Mouse (Mus musculus) hindbrain, embryonic 15.5 days (tissue): ENCODE data around the gene Map2k2. TPM values are rescaled to one million over a fixed set of nuclear protein-coding genes. Genes with fewer than 3 reads are reported as not detected.

Experiments
- ATAC-seq: fragments of 200-750 bp; cut with Nextera tagmentation; 2 replicates; pipeline ENCODE4 v1.8.0; 2017; ENCODE audit warnings: low read depth, moderate number of reproducible peaks, moderate TSS enrichment; ENCODE audit not compliant: low FRiP score
- H3K27ac ChIP-seq: fragments of 300-500 bp; sonication (generic); replicated peaks from 2 replicates; pipeline ENCODE4 v1.5.1; 2015; ENCODE audit warnings: mild to moderate bottlenecking, inconsistent platforms
- H3K27me3 ChIP-seq: fragments of 300-500 bp; sonication (generic); 2 replicates; pipeline ENCODE4 v1.6.1; 2015; ENCODE audit warnings: control low read depth, inconsistent platforms
- H3K36me3 ChIP-seq: fragments of 300-500 bp; sonication (generic); 2 replicates; pipeline ENCODE4 v1.6.1; 2015; ENCODE audit warnings: control low read depth, inconsistent platforms
- H3K4me1 ChIP-seq: fragments of 300-500 bp; sonication (generic); replicated peaks from 2 replicates; pipeline ENCODE4 v1.6.1; 2015; ENCODE audit warnings: control low read depth, inconsistent platforms
- H3K4me2 ChIP-seq: fragments of 300-500 bp; sonication (generic); 2 replicates; pipeline ENCODE4 v1.6.1; 2015; ENCODE audit warnings: moderate library complexity, mild to moderate bottlenecking, inconsistent platforms
- H3K4me3 ChIP-seq: fragments of 300-500 bp; sonication (generic); 2 replicates; pipeline ENCODE4 v1.5.1; 2015; ENCODE audit warnings: mild to moderate bottlenecking, inconsistent platforms
- H3K9ac ChIP-seq: fragments of 300-500 bp; sonication (generic); 2 replicates; pipeline ENCODE4 v1.6.1; 2015; ENCODE audit warnings: inconsistent platforms
- H3K9me3 ChIP-seq: fragments of 300-500 bp; sonication (generic); 2 replicates; pipeline ENCODE4 v1.6.1; 2016; ENCODE audit warnings: control low read depth, inconsistent platforms
- WGBS: fragments of 180-500 bp; shearing (Covaris S2); methylation state at CpG from one replicate; pipeline ENCODE4 v1.1.7; 2015; 5-methylcytosine and 5-hydroxymethylcytosine counted together
- polyA plus RNA-seq: library from polyadenylated mRNA; unstranded; fragments of >200 nt; fragmentation: Nextera tagmentation; extraction: Ambion mirVana; gene quantifications from 2 replicates; pipeline ENCODE4 v1.2.1, GENCODE M21; 2015

Gene Map2k2
- polyA plus RNA-seq, 1 experiment from 2014 or later = 259 TPM

GRCm38 (mm10) chr10:81120650-81121049 lies 14.9 kb downstream of the Map2k2 start:
- no peak overlapping the region for H3K27ac ChIP-seq
- peaks cover 75% of the 10 kb centered on the region for H3K36me3 ChIP-seq
- H3K9me3 ChIP-seq = no peaks in the 10 kb centered on the region
- no peak overlapping the region for H3K4me2 ChIP-seq
- 82% methylated on average over 7 of the region's 7 CpGs for WGBS
- ATAC-seq = no peak
- no peak overlapping the region for H3K9ac ChIP-seq
- H3K4me3 ChIP-seq = no peak overlapping the region
- no peaks in the 10 kb centered on the region for H3K27me3 ChIP-seq
- no peaks in the 10 kb centered on the region for H3K4me1 ChIP-seq

DNA sequence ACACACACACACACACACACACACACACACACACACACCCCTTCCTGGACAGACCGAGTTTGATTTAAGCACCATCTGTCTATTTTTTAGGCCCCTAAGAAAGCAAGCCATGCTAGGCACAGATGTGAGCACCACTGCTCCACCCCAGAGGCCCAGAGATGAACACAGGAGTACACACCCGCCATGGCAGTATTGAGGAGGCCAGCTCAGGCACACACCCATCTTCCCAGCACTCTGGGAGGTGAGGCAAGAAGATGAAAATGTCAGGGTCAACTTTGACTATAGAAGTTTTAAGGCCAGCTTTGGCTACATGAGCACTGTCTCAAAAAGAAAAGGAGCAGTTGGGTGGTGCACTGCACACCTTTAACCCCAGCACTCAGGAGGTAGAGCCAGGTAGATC lies 17.2 kb downstream of the Map2k2 start:
- Histone ChIP-seq H3K4me2 (no peak overlapping the region), H3K27me3 (no peaks in the 10 kb centered on the region), H3K4me1 (no peaks in the 10 kb centered on the region), H3K4me3 (no peak overlapping the region), H3K9ac (no peak overlapping the region), H3K9me3 (no peaks in the 10 kb centered on the region), H3K36me3 (peaks cover 56% of the 10 kb centered on the region), H3K27ac (no peak overlapping the region)
- no peak for ATAC-seq
- 94% methylated on average over 2 of the region's 2 CpGs for WGBS

DNA sequence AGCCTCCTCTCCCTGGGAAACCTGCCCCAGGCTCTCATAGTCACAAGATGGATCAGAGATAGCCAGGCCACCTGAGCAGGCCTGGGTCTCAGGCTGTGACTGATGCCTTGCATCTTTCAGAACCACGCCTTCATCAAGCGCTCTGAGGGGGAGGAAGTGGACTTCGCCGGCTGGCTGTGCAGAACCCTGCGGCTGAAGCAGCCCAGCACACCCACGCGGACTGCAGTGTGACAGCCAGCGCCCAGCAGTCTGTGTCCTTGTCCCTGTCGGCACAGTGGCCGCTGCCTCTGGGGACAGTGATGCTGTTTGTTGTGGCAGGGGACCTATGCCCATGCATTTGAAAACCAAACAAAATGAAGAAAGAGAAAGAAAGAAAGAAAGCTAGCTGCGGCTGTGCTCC lies 17.8 kb downstream of the Map2k2 start:
- Histone ChIP-seq H3K9ac (no peak overlapping the region), H3K27me3 (peaks cover 3% of the 10 kb centered on the region; the same call in 1 of the 2 replicates), H3K27ac (no peak overlapping the region), H3K4me2 (no peak overlapping the region), H3K36me3 (peaks cover 52% of the 10 kb centered on the region), H3K4me1 (peaks cover 1% of the 10 kb centered on the region; the same call in 1 of the 2 replicates), H3K9me3 (no peaks in the 10 kb centered on the region), H3K4me3 (no peak overlapping the region)
- WGBS = 84% methylated on average over 11 of the region's 11 CpGs
- no peak for ATAC-seq

- H3K27ac ChIP-seq = no peak overlapping the region
- H3K9ac ChIP-seq = no peak overlapping the region
- no peak overlapping the region for H3K4me2 ChIP-seq
- H3K27me3 ChIP-seq = peaks cover 46% of the 10 kb centered on the region
- H3K9me3 ChIP-seq = no peaks in the 10 kb centered on the region
- no peak for ATAC-seq
- peaks cover 31% of the 10 kb centered on the region for H3K4me1 ChIP-seq
- H3K36me3 ChIP-seq = no peaks in the 10 kb centered on the region
- WGBS = 3% methylated on average over 16 of the region's 16 CpGs
- H3K4me3 ChIP-seq = peak overlapping the region; percentile 96; the same call in 1 of the 2 replicates
Observed at GRCm38 (mm10) chr10:81134181-81134587, 28.5 kb downstream of the Map2k2 start.

DNA sequence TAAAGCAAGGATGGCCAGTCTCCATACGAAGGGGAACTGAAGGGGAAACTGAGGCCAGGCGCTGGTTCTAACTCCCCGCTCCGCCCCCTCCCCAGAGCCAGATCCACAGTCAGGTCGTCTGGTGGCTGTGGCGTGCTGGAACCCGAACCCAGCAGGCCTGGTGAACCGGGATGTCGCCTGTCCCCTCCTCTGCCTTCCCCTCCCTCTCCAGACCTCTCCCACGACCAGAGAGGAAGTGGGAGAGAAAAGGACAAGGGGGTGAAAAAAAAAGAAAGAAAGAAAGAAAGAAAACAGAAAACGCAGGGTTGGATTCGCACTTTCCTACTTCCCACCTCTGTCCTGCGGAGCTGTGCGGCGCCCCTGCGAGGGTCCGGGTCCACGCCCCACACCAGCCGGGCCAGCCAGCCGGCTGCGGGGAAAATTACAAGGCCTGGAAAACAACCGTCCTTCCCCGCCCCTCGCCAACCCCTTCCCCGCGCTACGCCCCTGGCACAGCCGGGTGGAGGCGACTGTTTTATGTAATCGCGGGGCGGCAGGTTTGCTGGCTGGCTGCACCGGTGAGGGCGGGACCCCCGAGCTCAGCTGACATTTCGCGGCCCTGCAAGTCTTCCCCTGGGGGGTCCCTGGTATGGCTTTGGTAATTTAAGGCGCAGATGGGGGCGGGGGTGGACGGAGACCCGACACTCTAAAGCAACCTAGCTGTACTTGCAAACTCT lies 29.4 kb downstream of the Map2k2 start, which contains the start of gene Zbtb7a:
Gene Zbtb7a (plus strand): TSS at position 255 of the 716 bp plus-strand sequence.
- Histone ChIP-seq H3K4me2 (peak within 1 kb of the TSS; percentile 97), H3K4me1 (peaks cover 35% of the 10 kb centered on the region), H3K27me3 (peaks cover 40% of the 10 kb centered on the region), H3K4me3 (peak within 1 kb of the TSS; percentile 96), H3K36me3 (no peaks in the 10 kb centered on the region), H3K9ac (peak within 1 kb of the TSS; percentile 96), H3K27ac (peak within 1 kb of the TSS; percentile 98), H3K9me3 (no peaks in the 10 kb centered on the region)
- ATAC-seq = no peak
- WGBS = 1% methylated on average over 40 of the region's 41 CpGs

- H3K9me3 ChIP-seq = no peaks in the 10 kb centered on the region
- H3K4me3 ChIP-seq = peak overlapping the region; percentile 96
- peak; percentile 7; the same call in 1 of the 2 replicates for ATAC-seq
- H3K27ac ChIP-seq = peak overlapping the region; percentile 98
- under 1% methylated on average over 67 of the region's 86 CpGs for whole genome bisulfite sequencing
- H3K36me3 ChIP-seq = no peaks in the 10 kb centered on the region
- peak overlapping the region; percentile 97 for H3K4me2 ChIP-seq
- peaks cover 32% of the 10 kb centered on the region for H3K27me3 ChIP-seq
- peak overlapping the region; percentile 96 for H3K9ac ChIP-seq
- H3K4me1 ChIP-seq = peaks cover 44% of the 10 kb centered on the region
Observed at GRCm38 (mm10) chr10:81135831-81136705, 30.4 kb downstream of the Map2k2 start.

DNA sequence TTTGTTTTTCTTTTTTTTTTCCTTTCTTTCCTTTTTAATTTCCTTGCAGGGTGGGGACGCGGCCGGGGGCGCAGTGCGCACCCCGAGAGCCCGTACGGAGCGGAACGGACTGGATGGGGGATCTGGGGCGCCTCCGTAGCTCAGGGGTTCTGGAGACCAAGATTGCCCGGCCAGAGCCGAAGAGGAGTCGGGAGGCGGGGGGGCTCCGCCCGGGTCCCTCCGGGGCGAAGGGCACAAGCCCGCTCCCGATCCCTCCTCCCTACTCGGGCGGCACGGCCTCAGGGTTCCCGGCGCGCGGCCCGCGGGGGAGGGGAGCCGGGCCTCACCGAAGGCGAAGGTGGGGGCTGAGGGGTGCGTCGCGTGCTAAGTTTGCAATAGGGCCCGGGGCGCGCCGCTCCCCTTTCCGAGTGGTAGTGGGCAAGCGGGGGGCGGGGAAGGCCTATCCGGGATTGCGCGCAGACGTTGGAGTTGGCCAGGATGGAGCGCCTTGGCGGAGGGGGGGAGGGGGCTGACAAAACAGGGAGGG lies 31.1 kb downstream of the Map2k2 start:
- ATAC-seq = peak; percentile 44
- Histone ChIP-seq H3K4me1 (peaks cover 51% of the 10 kb centered on the region), H3K27me3 (peaks cover 30% of the 10 kb centered on the region), H3K4me2 (peak overlapping the region; percentile 97), H3K9me3 (no peaks in the 10 kb centered on the region), H3K9ac (peak overlapping the region; percentile 96), H3K36me3 (no peaks in the 10 kb centered on the region), H3K4me3 (peak overlapping the region; percentile 96), H3K27ac (peak overlapping the region; percentile 98)
- WGBS = under 1% methylated on average over 40 of the region's 50 CpGs

DNA sequence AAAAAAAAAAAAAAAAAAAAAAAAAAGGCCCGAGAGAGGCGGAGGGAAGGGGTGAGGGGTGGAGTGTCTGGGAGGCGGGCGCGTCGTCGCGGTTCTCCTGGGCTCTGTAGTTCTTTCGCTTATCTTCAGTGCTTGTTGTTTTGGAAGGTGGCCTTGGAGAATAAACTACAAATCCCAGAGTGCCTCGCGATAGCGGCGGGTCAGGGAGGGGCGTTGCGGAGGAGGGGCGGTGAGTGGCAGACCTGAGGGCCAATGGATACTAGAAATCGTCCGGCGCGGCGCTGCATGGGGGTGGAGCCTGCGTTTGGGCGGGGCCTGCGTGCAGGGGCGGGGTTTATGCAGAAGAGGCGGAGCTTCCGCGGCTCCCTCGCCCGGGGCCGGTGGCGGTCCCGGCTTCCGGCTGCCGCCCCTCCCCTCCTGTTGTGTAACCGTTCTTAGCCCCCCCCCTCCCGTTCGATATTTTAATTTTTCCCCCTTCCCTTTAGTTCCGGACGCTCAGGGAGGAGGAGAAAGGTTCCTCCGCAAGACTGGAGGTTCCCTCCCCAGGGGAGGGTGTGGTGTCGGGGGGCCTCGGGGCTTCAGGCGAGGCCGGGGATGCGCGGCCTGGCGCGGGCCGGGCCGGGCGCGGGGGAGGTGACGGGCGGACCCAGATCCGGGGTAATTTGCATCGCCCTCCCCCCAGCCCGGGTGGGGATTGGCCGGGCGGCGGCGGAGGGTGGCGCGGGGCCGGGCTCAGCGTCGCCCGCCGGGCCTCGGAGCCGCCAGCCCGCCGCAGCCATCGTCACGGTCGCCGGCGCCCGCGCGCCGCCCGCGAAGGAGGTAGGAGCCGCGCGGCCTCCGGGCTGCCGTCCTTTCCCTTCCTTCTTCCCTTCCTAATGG lies 31.8 kb downstream of the Map2k2 start:
- H3K4me1 ChIP-seq = peaks cover 58% of the 10 kb centered on the region
- H3K27me3 ChIP-seq = peaks cover 30% of the 10 kb centered on the region
- peak overlapping the region; percentile 85 for H3K9ac ChIP-seq
- WGBS = 1% methylated on average over 68 of the region's 89 CpGs
- H3K9me3 ChIP-seq = no peaks in the 10 kb centered on the region
- H3K27ac ChIP-seq = peak overlapping the region; percentile 98
- H3K4me2 ChIP-seq = peak overlapping the region; percentile 97
- peak; percentile 92 for ATAC-seq
- H3K4me3 ChIP-seq = peak overlapping the region; percentile 96
- no peaks in the 10 kb centered on the region for H3K36me3 ChIP-seq

- Histone ChIP-seq H3K4me2 (peak overlapping the region; percentile 97), H3K9ac (peak overlapping the region; percentile 85), H3K27me3 (peaks cover 24% of the 10 kb centered on the region), H3K27ac (peak overlapping the region; percentile 84), H3K9me3 (no peaks in the 10 kb centered on the region), H3K36me3 (no peaks in the 10 kb centered on the region), H3K4me3 (peak overlapping the region; percentile 96), H3K4me1 (peaks cover 64% of the 10 kb centered on the region)
- no peak for ATAC-seq
- under 1% methylated on average over 23 of the region's 24 CpGs for WGBS
Observed at GRCm38 (mm10) chr10:81138131-81138782, 32.5 kb downstream of the Map2k2 start.

GRCm38 (mm10) chr10:81138821-81139528 lies 33.3 kb downstream of the Map2k2 start:
- Histone ChIP-seq H3K4me2 (peak overlapping the region; percentile 97), H3K9ac (peak overlapping the region; percentile 85), H3K36me3 (peaks cover 5% of the 10 kb centered on the region), H3K9me3 (no peaks in the 10 kb centered on the region), H3K4me1 (peaks cover 64% of the 10 kb centered on the region), H3K27me3 (peaks cover 17% of the 10 kb centered on the region), H3K27ac (peak overlapping the region; percentile 84; the same call in 1 of the 2 replicates), H3K4me3 (peak overlapping the region; percentile 96)
- WGBS = 64% methylated on average over 11 of the region's 11 CpGs
- no peak for ATAC-seq
